Mouse (Mus musculus) olfactory bulb, adult 2 months (tissue): ENCODE results near the gene Galnt7. TPM values are rescaled to one million over a fixed set of nuclear protein-coding genes. Genes with fewer than 3 reads are reported as not detected.
A peak's percentile ranks its signal among the peaks of the same experiment; 100 is the strongest.

Source experiments
- H3K27ac ChIP-seq: fragments of 200-500 bp; 2 replicates; pipeline ENCODE4 v1.5.1; 2012; ENCODE audit warnings: low read depth, low read length; ENCODE audit not compliant: insufficient read depth
- H3K4me1 ChIP-seq: fragments of 200-500 bp; 2 replicates; pipeline ENCODE4 v1.6.1; 2012; ENCODE audit warnings: low read length; ENCODE audit not compliant: control insufficient read depth, insufficient read depth
- H3K4me3 ChIP-seq: fragments of 200-500 bp; 2 replicates; pipeline ENCODE4 v1.5.1; 2012; ENCODE audit warnings: mild to moderate bottlenecking, low read depth, low read length, moderate library complexity; ENCODE audit not compliant: insufficient read depth
- CTCF ChIP-seq: fragments of 200-500 bp; IDR thresholded peaks from 2 replicates; pipeline ENCODE4 v1.5.1; 2012; ENCODE audit warnings: low read depth, mild to moderate bottlenecking, low read length, moderate library complexity; ENCODE audit not compliant: insufficient read depth
- POLR2A ChIP-seq: fragments of 200-500 bp; IDR thresholded peaks from 2 replicates; pipeline ENCODE4 v1.6.1; 2012; ENCODE audit warnings: mild to moderate bottlenecking, low read depth, low read length, moderate library complexity; ENCODE audit not compliant: insufficient read depth
- WGBS: fragments of 180-500 bp; shearing (Covaris S2); methylation state at CpG from one replicate; pipeline ENCODE4 v1.1.7; 2018; 5-methylcytosine and 5-hydroxymethylcytosine counted together
- polyA plus RNA-seq: library from polyadenylated mRNA; stranded (reverse); fragments of >200 nt; gene quantifications from 2 replicates; pipeline ENCODE4 v1.2.4, GENCODE M21; 2012; ENCODE audit warnings: low replicate concordance; ENCODE audit not compliant: missing spikeins, insufficient read depth, insufficient read length

Gene Galnt7
- polyA plus RNA-seq, 1 experiment = not detected

DNA sequence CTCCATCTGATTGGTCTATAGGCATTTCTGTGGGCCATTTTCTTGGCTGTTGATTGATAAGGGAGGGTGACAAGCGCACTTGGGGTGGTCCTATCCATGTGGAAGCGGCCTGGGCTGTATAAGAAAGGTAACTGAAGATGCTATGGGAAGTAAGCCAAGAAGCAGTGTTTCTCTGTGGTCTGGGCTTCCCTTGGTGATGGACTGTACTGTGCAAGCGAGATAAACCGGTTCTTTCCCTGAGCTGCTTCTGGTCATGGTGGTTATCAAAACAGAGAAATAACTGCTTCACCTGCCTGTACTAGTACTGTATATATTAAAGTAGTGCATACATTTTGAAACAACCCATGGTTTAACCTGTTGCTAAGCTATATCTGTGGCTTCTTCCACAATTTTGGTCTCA, 161.0 kb downstream of the Galnt7 start:
- Histone ChIP-seq H3K27ac (no peak overlapping the region), H3K4me3 (no peak overlapping the region), H3K4me1 (peaks cover 2% of the 10 kb centered on the region; the same call in 1 of the 2 replicates)
- TF ChIP-seq CTCF (no peak), POLR2A (no peak)
- WGBS = 98% methylated on average over 4 of the region's 4 CpGs

DNA sequence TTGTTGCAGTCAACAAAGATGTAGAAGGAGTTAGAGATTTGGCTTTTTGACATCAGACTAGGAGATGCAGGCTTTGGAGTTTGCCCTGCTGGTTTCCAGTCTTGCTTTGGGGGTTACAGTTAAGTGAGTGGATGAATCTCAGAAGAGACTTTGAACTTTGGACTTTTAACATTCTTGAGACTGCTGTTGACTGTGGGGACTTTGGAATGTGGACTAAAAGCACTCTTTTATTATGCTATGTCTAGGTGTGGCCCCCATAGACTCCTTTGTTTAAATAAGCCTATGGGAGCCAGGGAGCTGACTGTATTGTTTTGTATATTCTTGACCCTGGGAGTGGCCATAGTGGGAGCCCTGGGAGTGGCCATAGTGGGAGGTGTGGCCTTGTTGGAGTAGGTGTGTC, 162.9 kb downstream of the Galnt7 start:
- H3K4me3 ChIP-seq = no peak overlapping the region
- no peak overlapping the region for H3K27ac ChIP-seq
- TF ChIP-seq CTCF (no peak), POLR2A (no peak)
- no peaks in the 10 kb centered on the region; the same call in 1 of the 2 replicates for H3K4me1 ChIP-seq

DNA sequence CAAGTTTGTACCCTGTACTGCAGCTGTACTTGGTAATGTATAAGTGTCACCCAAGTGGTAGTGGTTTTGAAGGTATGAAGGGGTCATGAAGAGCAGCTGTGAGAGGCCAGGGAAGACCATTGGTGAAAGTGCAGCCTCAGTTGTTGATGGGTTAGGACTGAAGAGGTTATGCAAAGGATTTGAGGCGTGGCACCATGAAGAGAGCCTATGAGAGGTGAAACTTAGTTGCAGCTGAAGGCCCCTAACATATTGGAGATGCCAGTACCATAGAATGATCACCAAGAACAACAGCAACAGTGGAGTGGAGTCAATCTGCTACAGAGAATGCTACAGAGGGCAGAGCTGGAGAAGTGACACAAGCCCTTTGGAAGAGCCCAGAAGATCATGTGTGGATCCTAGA, 163.5 kb downstream of the Galnt7 start:
- no peaks in the 10 kb centered on the region; the same call in 1 of the 2 replicates for H3K4me1 ChIP-seq
- no peak overlapping the region for H3K27ac ChIP-seq
- WGBS = 97% methylated on average over 1 of the region's 1 CpGs
- TF ChIP-seq POLR2A (no peak), CTCF (no peak)
- no peak overlapping the region for H3K4me3 ChIP-seq

DNA sequence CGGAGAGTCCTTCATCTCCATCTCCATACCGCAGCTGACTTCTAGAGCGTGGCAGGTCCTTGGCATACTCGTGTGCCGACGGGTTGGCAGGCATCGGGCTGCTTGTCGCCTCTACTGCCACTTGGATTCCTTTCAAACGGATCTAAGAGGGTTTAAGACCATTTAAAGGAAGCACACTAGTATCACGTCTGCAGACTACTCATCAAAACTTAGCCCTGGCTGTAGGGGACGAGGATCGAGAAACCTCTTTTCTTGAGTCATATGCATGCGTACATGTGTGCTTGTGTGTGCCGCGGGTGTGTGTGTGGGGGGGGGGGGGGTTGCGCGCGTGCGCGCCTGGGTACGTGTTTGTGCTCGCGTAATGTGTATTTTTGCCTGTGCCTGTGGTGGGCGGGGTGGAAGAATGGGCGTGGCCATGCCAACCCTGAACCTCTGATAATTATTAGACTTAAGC, 164.5 kb downstream of the Galnt7 start:
- H3K4me1 ChIP-seq = no peaks in the 10 kb centered on the region; the same call in 1 of the 2 replicates
- WGBS = under 1% methylated on average over 25 of the region's 25 CpGs
- TF ChIP-seq POLR2A (no peak), CTCF (no peak)
- H3K27ac ChIP-seq = no peak overlapping the region
- H3K4me3 ChIP-seq = peak overlapping the region; percentile 84

DNA sequence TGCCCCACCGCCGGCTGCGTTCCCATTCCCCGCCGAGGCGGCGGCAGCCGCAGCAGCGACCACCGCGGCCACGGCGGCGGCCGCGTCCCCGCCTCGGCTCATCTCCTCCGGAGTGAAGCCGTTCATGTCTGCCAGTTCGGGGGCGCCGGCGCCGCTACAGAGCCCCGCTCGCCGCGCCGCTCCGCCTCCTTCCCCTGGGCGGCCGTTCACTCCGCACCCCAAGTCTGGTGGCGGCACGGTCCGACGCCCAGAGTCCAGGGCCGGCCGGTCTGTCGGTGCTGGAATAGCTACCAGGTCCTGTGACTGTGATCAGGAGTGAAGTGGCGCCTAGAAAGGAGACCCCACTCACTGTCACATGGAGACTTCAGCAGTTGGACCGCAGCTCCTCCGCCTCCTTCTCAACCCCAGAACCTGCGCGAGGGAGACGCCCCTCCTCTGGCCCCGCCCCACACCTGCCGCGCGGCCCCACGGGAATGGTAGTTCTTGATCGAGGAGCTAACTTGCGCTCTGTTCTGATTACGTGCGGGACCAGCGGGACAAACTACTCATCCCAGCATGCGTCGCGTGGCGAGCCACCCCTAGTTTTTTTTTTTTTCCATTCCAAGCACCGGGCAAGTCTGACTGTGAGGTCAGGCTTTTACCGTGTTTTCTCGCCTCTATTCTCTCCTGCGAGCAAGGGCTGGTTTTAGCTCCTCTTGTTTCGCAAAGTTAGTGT, 165.2 kb downstream of the Galnt7 start, which contains the start of gene Sap30:
Gene Sap30, minus strand, starts transcription at position 420 of the 715 bp plus-strand sequence.
- no peaks in the 10 kb centered on the region; the same call in 1 of the 2 replicates for H3K4me1 ChIP-seq

DNA sequence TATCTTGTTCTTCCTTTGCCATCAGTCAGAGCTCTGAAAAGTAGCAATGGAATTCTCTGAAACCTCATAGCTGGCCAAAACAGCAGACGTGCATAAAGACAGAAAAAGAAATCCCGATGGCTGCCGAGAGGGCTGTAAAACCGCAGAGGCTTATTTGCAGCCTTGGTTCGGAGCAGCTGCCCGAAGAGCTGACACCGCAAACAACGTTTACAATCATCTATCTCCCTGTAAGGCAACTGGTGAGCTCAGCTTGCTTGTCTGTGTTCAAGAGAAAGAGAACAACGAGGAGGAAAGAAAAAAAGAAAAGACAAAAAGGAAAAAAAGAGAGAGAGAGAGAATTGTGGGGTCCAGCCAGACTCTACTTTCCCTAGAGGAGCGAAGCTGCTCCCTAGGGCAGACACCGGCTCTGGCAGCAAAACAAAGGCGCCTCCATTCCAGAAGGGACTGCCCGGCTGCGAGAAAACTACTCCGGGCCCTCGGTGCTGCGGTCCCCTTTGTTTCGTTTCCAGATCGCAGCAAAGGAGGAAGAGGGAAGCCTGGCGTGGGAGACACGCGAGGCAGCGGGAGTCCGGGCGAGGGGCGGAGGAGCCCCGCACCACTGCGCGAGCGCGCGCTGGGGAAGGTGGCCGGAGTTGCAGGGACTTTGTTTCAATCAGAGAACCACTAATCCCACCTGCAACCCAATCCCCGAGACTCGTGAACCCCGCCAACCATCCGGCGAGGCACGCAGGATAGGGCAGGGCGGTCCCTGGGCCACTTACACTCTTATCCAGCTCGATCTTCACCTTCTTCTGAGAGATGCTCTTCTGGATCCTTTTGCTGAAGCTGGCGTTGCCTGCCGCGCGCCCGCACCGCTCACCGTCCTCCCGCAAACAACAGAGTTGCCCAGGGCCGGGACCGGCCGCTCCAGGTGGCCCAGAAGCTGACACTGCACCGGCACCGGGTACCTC, 166.1 kb downstream of the Galnt7 start:
- H3K4me3 ChIP-seq = peak overlapping the region; percentile 84
- TF ChIP-seq CTCF (no peak), POLR2A (0 out of 2 replicates have a peak, but pooled peaks have one; percentile 23)
- under 1% methylated on average over 54 of the region's 54 CpGs for WGBS
- no peaks in the 10 kb centered on the region; the same call in 1 of the 2 replicates for H3K4me1 ChIP-seq
- peak overlapping the region; percentile 44 for H3K27ac ChIP-seq

More for the DNA sequence above, 165.2 kb downstream of the Galnt7 start, which contains the start of gene Sap30:
- WGBS = under 1% methylated on average over 66 of the region's 66 CpGs
- peak within 1 kb of the TSS; percentile 44 for H3K27ac ChIP-seq
- H3K4me3 ChIP-seq = peak within 1 kb of the TSS; percentile 84
- TF ChIP-seq CTCF = no peak
- peak; percentile 44; the same call in 1 of the 2 replicates for TF ChIP-seq POLR2A

DNA sequence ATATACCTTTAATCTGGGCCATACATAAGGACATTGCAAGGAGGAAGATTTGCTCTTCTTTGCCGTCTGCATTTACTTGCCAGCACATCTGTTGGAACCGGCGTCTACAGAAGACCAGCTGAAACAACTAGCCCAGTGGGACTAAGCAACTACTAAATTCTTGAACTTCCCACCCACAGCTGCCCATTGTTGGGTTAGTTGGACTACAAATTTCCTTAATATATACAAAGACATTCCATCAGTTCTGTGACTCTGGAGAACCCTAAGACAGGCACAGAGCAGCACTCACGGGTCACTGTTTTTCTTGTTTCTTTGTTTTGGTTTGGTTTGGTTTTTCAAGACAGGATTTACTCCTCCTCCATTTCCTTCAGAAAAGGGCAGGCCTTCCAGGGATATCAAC, 172.2 kb downstream of the Galnt7 start:
- H3K4me1 ChIP-seq = no peaks in the 10 kb centered on the region
- H3K27ac ChIP-seq = no peak overlapping the region
- 86% methylated on average over 4 of the region's 4 CpGs for WGBS
- H3K4me3 ChIP-seq = no peak overlapping the region
- TF ChIP-seq POLR2A = no peak

DNA sequence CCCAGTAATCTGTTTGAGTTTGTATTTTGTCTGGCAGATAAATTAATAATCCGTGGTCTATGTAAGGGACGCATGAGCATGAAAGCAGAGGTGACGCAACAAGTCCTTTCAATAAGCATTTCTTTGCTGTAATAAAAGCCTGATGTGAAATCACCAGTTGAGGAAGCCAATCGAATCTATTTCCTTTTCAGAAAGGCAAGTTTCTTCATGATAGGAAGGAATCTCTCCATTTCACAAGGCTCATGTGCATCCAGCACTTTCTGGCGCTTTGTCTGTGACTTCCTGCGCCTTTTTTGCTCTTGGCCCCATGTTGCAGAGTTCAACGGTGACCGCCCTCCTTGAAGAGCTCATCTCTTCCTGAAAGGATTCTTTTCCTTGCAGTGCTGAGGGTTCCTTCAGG, 173.1 kb downstream of the Galnt7 start:
- TF ChIP-seq CTCF = no peak
- no peak for TF ChIP-seq POLR2A
- H3K4me1 ChIP-seq = no peaks in the 10 kb centered on the region
- H3K4me3 ChIP-seq = no peak overlapping the region
- no peak overlapping the region for H3K27ac ChIP-seq
- WGBS = 97% methylated on average over 8 of the region's 8 CpGs
